Mouse (Mus musculus) forebrain, embryonic 13.5 days (tissue): ENCODE measurements around the gene Msgn1. TPM values are rescaled to one million over a fixed set of nuclear protein-coding genes. Genes with fewer than 3 reads are reported as not detected.

Source experiments
- ATAC-seq: fragments of 200-750 bp; cut with Nextera tagmentation; 2 replicates; pipeline ENCODE4 v1.8.0; 2017
- H3K27ac ChIP-seq: fragments of 300-500 bp; sonication (generic); 2 replicates; pipeline ENCODE4 v1.5.1; 2015; ENCODE audit warnings: inconsistent platforms, mild to moderate bottlenecking, moderate library complexity
- H3K27me3 ChIP-seq: fragments of 300-500 bp; sonication (generic); 2 replicates; pipeline ENCODE4 v1.6.1; 2015; ENCODE audit warnings: mild to moderate bottlenecking, inconsistent platforms
- H3K36me3 ChIP-seq: fragments of 300-500 bp; sonication (generic); 2 replicates; pipeline ENCODE4 v1.6.1; 2015; ENCODE audit warnings: mild to moderate bottlenecking, inconsistent platforms; ENCODE audit not compliant: poor library complexity, severe bottlenecking
- H3K4me1 ChIP-seq: fragments of 300-500 bp; sonication (generic); 2 replicates; pipeline ENCODE4 v1.6.1; 2015; ENCODE audit warnings: inconsistent platforms
- H3K4me2 ChIP-seq: fragments of 300-500 bp; sonication (generic); 2 replicates; pipeline ENCODE4 v1.6.1; 2015; ENCODE audit warnings: inconsistent platforms, mild to moderate bottlenecking, moderate library complexity
- H3K4me3 ChIP-seq: fragments of 300-500 bp; sonication (generic); 2 replicates; pipeline ENCODE4 v1.5.1; 2015; ENCODE audit warnings: mild to moderate bottlenecking, inconsistent platforms
- H3K9ac ChIP-seq: fragments of 300-500 bp; sonication (generic); 2 replicates; pipeline ENCODE4 v1.6.1; 2015; ENCODE audit warnings: mild to moderate bottlenecking, inconsistent platforms
- H3K9me3 ChIP-seq: fragments of 300-500 bp; sonication (generic); replicated peaks from 2 replicates; pipeline ENCODE4 v1.6.1; 2016; ENCODE audit warnings: inconsistent platforms
- WGBS: fragments of 180-500 bp; shearing (Covaris S2); methylation state at CpG from one replicate; pipeline ENCODE4 v1.1.7; 2015; 5-methylcytosine and 5-hydroxymethylcytosine counted together
- polyA plus RNA-seq: library from polyadenylated mRNA; unstranded; fragments of >200 nt; fragmentation: Nextera tagmentation; extraction: Ambion mirVana; gene quantifications from 2 replicates; pipeline ENCODE4 v1.2.1, GENCODE M21; 2015

Gene Msgn1
- polyA plus RNA-seq, 1 experiment from 2014 or later = not detected

DNA sequence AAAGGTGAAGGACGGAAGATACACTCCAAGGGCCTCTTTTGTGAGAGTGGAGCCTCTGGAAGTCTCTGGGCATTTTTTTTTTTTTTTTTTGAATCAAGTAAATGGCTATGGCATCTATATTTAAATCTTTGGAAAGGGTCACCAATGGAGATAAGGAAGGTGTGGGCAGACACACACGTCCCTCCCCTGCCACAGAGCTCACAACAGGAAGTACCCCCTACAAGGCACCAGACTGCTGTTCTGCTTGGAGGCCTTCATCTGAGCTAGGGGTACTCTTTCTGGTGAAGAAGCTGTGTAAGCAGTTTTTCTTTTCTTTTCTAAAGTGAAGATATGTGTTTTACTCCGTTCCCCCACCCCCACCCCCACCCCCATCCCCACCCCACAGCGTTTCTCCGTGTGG is 11.9 kb downstream of the Msgn1 start:
- Histone ChIP-seq H3K27me3 (0 out of 2 replicates have a peak, but pooled peaks cover 3% of the 10 kb centered on the region), H3K4me2 (no peak overlapping the region), H3K9me3 (no peaks in the 10 kb centered on the region), H3K27ac (no peak overlapping the region), H3K4me3 (no peak overlapping the region), H3K4me1 (0 out of 2 replicates have a peak, but pooled peaks cover 7% of the 10 kb centered on the region), H3K36me3 (no peaks in the 10 kb centered on the region), H3K9ac (no peak overlapping the region)
- 0 out of 2 replicates have a peak, but pooled peaks have one; percentile 19 for ATAC-seq
- 53% methylated on average over 5 of the region's 5 CpGs for WGBS

DNA sequence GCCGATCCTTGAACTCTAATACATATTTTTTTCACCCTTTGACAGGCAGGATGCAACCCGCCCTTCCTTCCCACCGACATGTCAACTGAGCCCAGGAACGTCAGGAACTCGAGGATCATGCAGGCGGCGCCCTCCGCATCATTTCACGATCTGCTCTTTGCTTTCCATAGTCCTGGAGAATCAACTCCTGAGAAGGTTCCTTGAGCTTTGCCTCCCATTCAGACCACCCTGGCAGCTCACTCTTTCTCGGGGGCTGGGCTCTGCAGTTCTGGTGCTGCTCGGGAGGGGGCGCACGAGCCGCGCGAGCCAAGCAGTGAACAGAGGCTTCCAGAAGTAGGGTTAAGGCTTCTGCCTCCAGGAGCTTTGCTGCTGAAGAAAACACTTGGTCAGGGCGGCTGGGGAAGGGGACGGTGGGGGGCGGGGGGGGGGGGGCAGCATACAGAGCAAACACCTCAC is 12.6 kb downstream of the Msgn1 start:
- 9% methylated on average over 19 of the region's 19 CpGs for WGBS
- no peak overlapping the region for H3K27ac ChIP-seq
- H3K4me3 ChIP-seq = no peak overlapping the region
- H3K4me2 ChIP-seq = peak overlapping the region; percentile 42
- H3K36me3 ChIP-seq = no peaks in the 10 kb centered on the region
- H3K27me3 ChIP-seq = 0 out of 2 replicates have a peak, but pooled peaks cover 3% of the 10 kb centered on the region
- no peaks in the 10 kb centered on the region for H3K9me3 ChIP-seq
- no peak overlapping the region for H3K9ac ChIP-seq
- H3K4me1 ChIP-seq = 0 out of 2 replicates have a peak, but pooled peaks cover 7% of the 10 kb centered on the region
- peak; percentile 87 for ATAC-seq

DNA sequence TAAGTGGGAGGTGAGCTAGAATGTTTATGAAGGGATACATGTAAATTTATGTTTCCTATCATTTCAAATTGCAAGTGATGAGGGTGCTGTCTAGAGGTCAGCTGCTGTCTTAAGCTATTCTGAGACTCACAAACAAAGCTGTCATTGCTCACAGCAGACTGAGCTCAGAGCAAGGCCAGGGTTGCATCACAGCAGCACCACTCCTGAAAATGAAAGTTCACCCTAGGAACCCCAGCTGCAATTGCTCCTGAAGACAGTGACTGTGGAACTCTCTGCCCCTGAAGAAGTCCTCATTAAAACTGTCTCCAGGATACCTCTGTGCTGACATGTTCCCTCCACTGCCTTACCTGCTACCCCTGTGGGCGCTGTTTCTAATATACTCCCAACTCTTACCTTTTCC is 13.7 kb downstream of the Msgn1 start:
- no peaks in the 10 kb centered on the region for H3K36me3 ChIP-seq
- 0 out of 2 replicates have a peak, but pooled peaks cover 7% of the 10 kb centered on the region for H3K4me1 ChIP-seq
- 0 out of 2 replicates have a peak, but pooled peaks cover 3% of the 10 kb centered on the region for H3K27me3 ChIP-seq
- no peak for ATAC-seq
- H3K4me2 ChIP-seq = no peak overlapping the region
- WGBS = 85% methylated on average over 1 of the region's 1 CpGs
- no peak overlapping the region for H3K27ac ChIP-seq
- H3K9me3 ChIP-seq = no peaks in the 10 kb centered on the region
- no peak overlapping the region for H3K9ac ChIP-seq
- no peak overlapping the region for H3K4me3 ChIP-seq

DNA sequence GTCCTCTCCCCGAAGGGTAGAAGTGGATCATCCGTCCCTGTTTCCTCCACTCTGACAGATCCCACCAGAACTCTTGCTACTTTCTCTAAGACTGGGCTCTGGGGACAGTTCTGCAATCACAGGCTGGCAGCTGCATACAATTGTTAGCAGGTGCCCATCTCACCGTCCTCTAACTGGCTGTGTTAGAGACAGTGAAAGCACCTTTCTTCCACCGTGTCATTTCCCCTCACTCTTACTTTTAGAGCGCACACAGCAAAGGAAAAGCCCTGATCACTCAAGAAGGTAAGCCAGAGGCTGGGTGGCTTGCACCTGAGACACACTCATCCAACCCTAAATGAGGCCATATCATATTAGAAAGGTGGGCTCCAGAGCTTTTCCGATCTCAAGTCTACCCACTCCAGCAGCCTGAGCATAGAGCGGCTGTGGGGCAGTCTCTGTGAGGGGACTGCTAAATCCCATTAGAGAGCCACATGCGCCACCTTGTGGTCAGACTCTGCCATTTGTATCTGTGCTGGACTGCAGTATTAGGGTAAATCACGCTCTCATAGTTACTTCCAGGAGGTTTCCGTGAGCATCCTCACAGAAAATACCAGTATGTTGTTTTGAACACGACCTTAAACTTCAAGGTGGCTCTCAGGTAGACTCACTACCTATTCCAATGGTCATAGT is 30.2 kb downstream of the Msgn1 start:
- 31% methylated on average over 11 of the region's 11 CpGs for WGBS
- Histone ChIP-seq H3K27ac (no peak overlapping the region), H3K4me3 (no peak overlapping the region), H3K9me3 (no peaks in the 10 kb centered on the region), H3K4me1 (no peaks in the 10 kb centered on the region), H3K4me2 (peak overlapping the region; percentile 29; the same call in 1 of the 2 replicates), H3K9ac (no peak overlapping the region), H3K27me3 (no peaks in the 10 kb centered on the region), H3K36me3 (no peaks in the 10 kb centered on the region)
- ATAC-seq = peak; percentile 98

DNA sequence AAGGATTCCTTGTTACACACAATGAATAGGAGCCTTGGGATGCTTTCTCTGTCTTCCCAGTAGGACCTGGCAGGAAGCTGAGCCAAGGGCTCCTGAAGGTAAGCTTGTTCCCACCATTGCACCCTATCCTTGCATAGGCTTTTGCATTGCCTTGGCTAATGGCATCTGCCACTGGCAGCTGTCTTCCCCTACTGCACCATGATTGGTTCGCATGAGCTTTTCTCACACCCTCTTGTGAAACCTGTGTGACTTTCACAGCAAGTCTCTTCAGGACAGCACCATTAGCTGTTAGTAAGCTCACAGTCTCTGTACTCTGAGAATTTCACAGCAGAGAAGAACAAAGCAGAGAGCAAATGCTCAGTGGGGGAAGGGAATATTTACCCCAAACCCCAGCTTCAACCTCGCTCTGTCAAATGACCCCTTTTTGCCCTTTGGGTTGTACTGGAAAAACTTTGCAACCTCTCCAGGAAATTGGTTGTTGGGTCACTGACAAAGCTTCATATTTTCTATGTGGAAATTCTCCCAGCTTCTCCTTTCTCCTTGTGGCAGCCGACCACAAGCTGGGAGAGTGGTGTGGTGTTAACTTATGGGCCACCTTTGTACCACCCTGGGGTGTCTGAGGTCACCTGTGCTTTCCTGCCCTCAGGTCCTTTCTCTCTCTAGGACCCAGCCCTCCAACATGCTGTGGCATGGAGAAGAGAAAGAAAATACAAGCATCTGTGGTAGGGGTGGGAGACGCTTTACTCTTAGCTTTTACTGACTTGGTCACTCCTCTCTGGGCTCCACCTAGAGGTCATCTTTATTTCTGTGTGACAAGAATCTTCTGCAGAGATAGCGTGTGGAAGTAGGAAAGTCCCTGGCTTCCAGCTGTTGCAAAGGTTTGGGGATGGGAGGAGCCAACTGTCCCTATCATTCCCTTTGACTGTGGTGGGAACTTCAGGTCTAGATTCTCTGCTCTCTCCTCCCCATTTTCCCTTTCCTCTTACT is 31.1 kb downstream of the Msgn1 start:
- WGBS = 56% methylated on average over 5 of the region's 5 CpGs
- Histone ChIP-seq H3K4me1 (no peaks in the 10 kb centered on the region), H3K4me3 (no peak overlapping the region), H3K27me3 (no peaks in the 10 kb centered on the region), H3K36me3 (no peaks in the 10 kb centered on the region), H3K4me2 (no peak overlapping the region), H3K9ac (no peak overlapping the region), H3K9me3 (no peaks in the 10 kb centered on the region), H3K27ac (no peak overlapping the region)
- 0 out of 2 replicates have a peak, but pooled peaks have one; percentile 28 for ATAC-seq

DNA sequence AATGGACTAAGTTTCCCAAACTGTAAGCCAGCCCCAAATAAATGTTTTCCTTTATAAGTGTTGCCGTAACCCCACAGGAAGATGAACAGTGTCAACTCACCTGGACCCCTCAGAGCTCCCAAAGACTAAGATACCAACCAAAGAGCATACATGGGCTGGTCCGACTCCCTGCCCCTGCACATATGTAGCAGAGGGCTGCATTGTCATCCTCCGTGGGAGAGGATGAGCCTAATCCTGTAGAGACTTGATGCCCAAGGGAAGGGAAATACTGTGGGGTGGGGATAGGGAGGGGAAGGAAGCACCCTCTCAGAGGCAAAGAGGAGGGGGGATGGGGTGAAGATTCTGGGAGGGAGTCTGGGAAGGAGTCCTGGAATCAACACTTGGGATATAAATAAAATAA is 50.1 kb downstream of the Msgn1 start:
- Histone ChIP-seq H3K27me3 (no peaks in the 10 kb centered on the region), H3K4me2 (no peak overlapping the region), H3K27ac (no peak overlapping the region), H3K4me3 (no peak overlapping the region), H3K36me3 (no peaks in the 10 kb centered on the region), H3K9me3 (no peaks in the 10 kb centered on the region), H3K4me1 (no peaks in the 10 kb centered on the region), H3K9ac (no peak overlapping the region)
- ATAC-seq = no peak
- WGBS = 92% methylated on average over 3 of the region's 3 CpGs

Other genes with a start within 250 kb of the Msgn1 start
- 0.31 and 0.40 TPM in 2 replicates for gene Kcns3, start 57.9 kb downstream of the Msgn1 start, polyA plus RNA-seq
- 8.0 and 9.2 TPM in 2 replicates for gene Gen1, start 56.8 kb upstream of the Msgn1 start, polyA plus RNA-seq
- gene Smc6, start 56.9 kb upstream of the Msgn1 start, polyA plus RNA-seq = 159 and 178 TPM in 2 replicates
- 3.3 and 4.8 TPM in 2 replicates for gene Vsnl1, start 227.6 kb upstream of the Msgn1 start, polyA plus RNA-seq
- gene Rad51ap2, start 247.1 kb upstream of the Msgn1 start, polyA plus RNA-seq = 0.25 and 0.37 TPM in 2 replicates